In the genomic region with DNA sequence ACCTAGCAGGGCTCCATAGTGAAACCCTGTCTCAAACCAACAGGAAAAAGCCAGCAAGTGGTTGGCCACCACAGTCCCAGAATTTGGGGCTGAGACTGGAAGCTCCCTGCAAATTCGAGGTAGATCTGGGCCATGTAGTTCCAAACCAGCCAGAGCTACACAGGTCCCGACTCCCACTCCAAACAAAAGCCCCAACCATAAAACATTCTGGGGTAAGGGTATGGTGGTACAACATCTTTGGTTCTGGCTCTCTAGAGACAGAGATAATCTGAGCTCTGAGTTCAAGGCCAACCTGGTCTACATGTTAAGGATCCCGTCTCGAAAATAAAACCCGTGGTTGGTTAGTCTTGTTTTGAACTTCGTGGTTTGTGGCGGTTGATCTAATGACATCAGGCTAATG, we compare ENCODE assay signal across 19 mouse cellular contexts. TPM values are rescaled to one million over a fixed set of nuclear protein-coding genes. Genes with fewer than 3 reads are reported as not detected.
"Had no signal": no experiment of that assay in that cellular context is flagged by ENCODE, and none has a peak within 500 bp of the region (broad histone marks: within the 10 kb centered on the region; RNA-seq: fewer than 3 reads in every experiment).

No protein-coding gene starts in this region.

- H3K27me3 ChIP-seq: midbrain, embryonic 13.5 days; neural tube, embryonic 12.5 days had no signal

- ATAC-seq: liver, embryonic 12.5 days; midbrain, embryonic 13.5 days; midbrain, embryonic 16.5 days had no signal

- H3K4me2 ChIP-seq: liver, embryonic 12.5 days; lung, embryonic 14.5 days; midbrain, embryonic 13.5 days; neural tube, embryonic 12.5 days had no signal

- H3K4me3 ChIP-seq: liver, embryonic 12.5 days; midbrain, embryonic 10.5 days; midbrain, embryonic 13.5 days; myocyte; neural tube, embryonic 12.5 days had no signal

- H3K9me3 ChIP-seq: liver, embryonic 12.5 days; midbrain, embryonic 10.5 days; midbrain, embryonic 13.5 days; neural tube, embryonic 12.5 days had no signal

- DNase-seq: lung, adult 18-20 months; lung, embryonic 14.5 days; lung, postnatal 10 days; lung, postnatal 4 days; right cerebral cortex, adult 18-20 months; right cerebral cortex, postnatal 25 days; right cerebral cortex, postnatal 4 days; spleen, adult 18-20 months; thymus, adult 18-20 months; thymus, postnatal 14 days; thymus, postnatal 36 days had no signal

- H3K36me3 ChIP-seq: liver, embryonic 12.5 days had no signal

- H3K27ac ChIP-seq: liver, embryonic 12.5 days; liver, embryonic 14.5 days; midbrain, embryonic 10.5 days; midbrain, embryonic 13.5 days; neural tube, embryonic 12.5 days had no signal

- H3K4me1 ChIP-seq: neural tube, embryonic 12.5 days had no signal

- H3K9ac ChIP-seq: liver, embryonic 12.5 days; liver, embryonic 14.5 days; lung, embryonic 14.5 days; midbrain, embryonic 13.5 days; neural tube, embryonic 12.5 days had no signal

RNA-seq across cellular contexts. Expression of gene Pla2g1b, which starts 10.2 kb away (rescaled TPM):
- polyA plus RNA-seq: liver, embryonic 14.5 days; liver, embryonic 16.5 days; midbrain, embryonic 13.5 days; midbrain, embryonic 16.5 days; myocyte; neural tube, embryonic 12.5 days had no signal
